Mouse (Mus musculus): ENCODE measurements around the gene Cnot8. TPM values are rescaled to one million over a fixed set of nuclear protein-coding genes. Genes with fewer than 3 reads are reported as not detected.

Cnot8 gene
- polyA plus RNA-seq, 1 experiment from 2014 or later = 26.2 TPM

DNA sequence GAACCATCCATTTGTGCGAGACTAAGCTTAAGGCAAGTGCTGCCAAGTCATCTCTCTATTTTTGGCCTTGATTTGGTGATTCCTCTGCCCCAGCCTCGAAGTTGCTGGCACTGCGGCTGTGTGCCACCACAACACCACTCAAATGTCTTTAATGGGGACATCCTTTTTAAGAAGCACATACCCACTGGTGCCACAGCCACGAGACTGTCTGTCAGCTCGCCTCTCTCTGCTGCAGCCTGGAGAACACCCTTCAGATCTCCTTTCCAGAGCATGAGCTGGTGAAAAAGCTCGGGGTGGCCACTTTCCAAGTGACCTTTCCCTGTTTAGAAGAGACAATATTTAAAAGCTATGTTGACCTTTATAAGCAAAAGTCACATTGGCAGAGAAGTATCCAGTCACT is 32.7 kb downstream of the Cnot8 start:
- DNase-seq (no peak), ATAC-seq (no peak)
- Histone ChIP-seq H3K9ac (replicated peaks) (no peak overlapping the region), H3K4me3 (ENCODE audit: low read depth, low read length) (no peak overlapping the region), H3K4me2 (ENCODE audit: low read depth, low read length) (no peak overlapping the region), H3K36me3 (replicated peaks; ENCODE audit: insufficient read depth, low read length) (peaks cover 59% of the 10 kb centered on the region), H3K27ac (ENCODE audit: low read depth) (no peak overlapping the region), H3K4me1 (ENCODE audit: insufficient read depth) (no peaks in the 10 kb centered on the region), H3K27me3 (ENCODE audit: insufficient read depth, low read length) (no peaks in the 10 kb centered on the region), H3K9me3 (ENCODE audit: low read length) (no peaks in the 10 kb centered on the region)
- WGBS (ENCODE audit: insufficient replicate concordance) = 75% methylated on average over 6 of the region's 6 CpGs
- TF ChIP-seq CTCF (IDR thresholded peaks at IDR 0.05; ENCODE audit: low read depth) = no peak
- no peak for TF ChIP-seq EP300 (IDR thresholded peaks at IDR 0.05; ENCODE audit: low read depth)

DNA sequence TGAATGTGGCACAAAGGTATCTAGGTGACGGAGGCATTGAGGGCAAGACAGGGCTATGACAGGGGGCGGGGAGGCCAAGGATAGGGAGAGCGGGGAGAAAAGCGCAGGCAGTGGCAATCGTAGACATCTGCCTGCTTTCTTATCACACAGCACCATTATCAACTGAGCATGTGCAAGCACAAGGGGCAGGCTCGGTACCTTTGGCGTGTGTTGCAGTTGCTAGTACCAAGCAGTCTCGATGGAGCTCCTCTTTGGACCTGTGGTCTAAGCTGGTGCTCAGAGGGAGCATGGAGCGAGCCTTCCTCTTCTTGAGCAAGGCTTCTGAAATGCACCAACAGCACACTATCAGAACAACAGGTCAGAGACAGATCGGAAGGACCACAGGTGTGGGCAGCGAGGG is 34.9 kb downstream of the Cnot8 start:
- Histone ChIP-seq H3K9me3 (ENCODE audit: low read length) (no peaks in the 10 kb centered on the region), H3K4me1 (ENCODE audit: insufficient read depth) (no peaks in the 10 kb centered on the region), H3K27me3 (ENCODE audit: insufficient read depth, low read length) (no peaks in the 10 kb centered on the region), H3K27ac (ENCODE audit: low read depth) (no peak overlapping the region), H3K4me2 (ENCODE audit: low read depth, low read length) (no peak overlapping the region), H3K36me3 (replicated peaks; ENCODE audit: insufficient read depth, low read length) (peaks cover 63% of the 10 kb centered on the region), H3K9ac (replicated peaks) (no peak overlapping the region), H3K4me3 (ENCODE audit: low read depth, low read length) (no peak overlapping the region)
- ATAC-seq = no peak
- 74% methylated on average over 11 of the region's 11 CpGs for WGBS (ENCODE audit: insufficient replicate concordance)
- TF ChIP-seq EP300 (IDR thresholded peaks at IDR 0.05; ENCODE audit: low read depth) (no peak), CTCF (IDR thresholded peaks at IDR 0.05; ENCODE audit: low read depth) (no peak)
- DNase-seq = no peak

DNA sequence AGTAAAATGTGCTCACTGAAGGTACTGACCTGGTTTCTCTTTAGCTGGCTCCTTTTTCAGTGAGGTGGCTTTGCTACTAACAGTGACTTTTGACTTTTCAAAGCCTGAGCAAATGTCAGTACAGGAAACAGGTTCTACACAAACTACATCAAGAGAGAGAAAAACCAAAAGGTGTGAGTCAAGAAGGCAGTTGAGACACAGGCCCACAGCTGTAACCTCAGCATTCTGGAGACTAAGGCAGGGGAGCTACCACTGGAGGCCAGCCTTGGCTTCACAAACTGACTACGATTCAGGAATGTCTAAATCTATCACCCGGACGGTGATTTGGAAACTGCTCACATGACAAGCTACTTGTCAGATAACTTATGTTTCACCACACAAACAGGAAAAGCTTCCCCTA is 35.5 kb downstream of the Cnot8 start:
- no peak for DNase-seq
- peaks cover 66% of the 10 kb centered on the region for H3K36me3 ChIP-seq (replicated peaks; ENCODE audit: insufficient read depth, low read length)
- WGBS (ENCODE audit: insufficient replicate concordance) = 69% methylated on average over 3 of the region's 3 CpGs

DNA sequence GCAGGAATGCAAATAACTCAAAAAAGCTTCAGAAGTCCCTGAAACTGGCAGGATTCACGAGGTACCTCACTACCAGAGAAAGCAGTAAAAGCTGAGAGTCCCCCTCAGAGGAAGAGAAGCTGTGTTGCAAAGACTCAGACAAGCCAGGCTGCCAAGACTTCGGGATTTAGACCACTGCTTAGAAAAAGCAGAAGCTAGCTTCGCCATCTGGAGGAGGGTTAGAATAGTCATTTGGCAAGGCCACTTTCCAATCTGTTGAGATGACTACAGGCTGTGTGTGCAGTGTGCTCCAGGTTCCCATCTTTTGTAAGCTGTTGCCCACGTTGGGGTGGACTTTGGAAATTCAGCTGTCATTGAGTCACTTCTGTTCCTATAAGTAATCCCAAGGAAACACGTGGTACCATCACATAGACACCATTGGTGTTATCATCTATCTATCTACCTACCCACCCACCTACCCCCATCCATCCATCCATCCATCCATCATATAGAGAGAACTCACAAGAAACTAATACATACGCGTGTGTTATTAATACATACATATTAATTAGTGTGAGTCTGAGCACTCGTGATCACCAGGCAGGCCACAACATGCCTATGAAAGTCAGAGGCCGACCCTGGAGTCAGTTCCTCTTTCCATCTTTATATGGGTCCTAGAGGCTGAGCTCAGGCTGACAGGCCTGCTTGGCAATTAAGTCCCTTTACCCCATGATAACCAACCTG is 39.9 kb downstream of the Cnot8 start:
- 72% methylated on average over 9 of the region's 9 CpGs for WGBS (ENCODE audit: insufficient replicate concordance)
- Histone ChIP-seq H3K9me3 (ENCODE audit: low read length) (no peaks in the 10 kb centered on the region), H3K27me3 (ENCODE audit: insufficient read depth, low read length) (no peaks in the 10 kb centered on the region), H3K36me3 (replicated peaks; ENCODE audit: insufficient read depth, low read length) (peaks cover 70% of the 10 kb centered on the region), H3K4me2 (ENCODE audit: low read depth, low read length) (no peak overlapping the region), H3K4me1 (ENCODE audit: insufficient read depth) (no peaks in the 10 kb centered on the region), H3K27ac (ENCODE audit: low read depth) (no peak overlapping the region), H3K9ac (replicated peaks) (no peak overlapping the region), H3K4me3 (ENCODE audit: low read depth, low read length) (no peak overlapping the region)
- ATAC-seq (no peak), DNase-seq (no peak)
- no peak for TF ChIP-seq EP300 (IDR thresholded peaks at IDR 0.05; ENCODE audit: low read depth)
- no peak for TF ChIP-seq CTCF (IDR thresholded peaks at IDR 0.05; ENCODE audit: low read depth)

More for the DNA sequence above, 35.5 kb downstream of the Cnot8 start:
- Histone ChIP-seq H3K4me3 (ENCODE audit: low read depth, low read length) (no peak overlapping the region), H3K9me3 (ENCODE audit: low read length) (no peaks in the 10 kb centered on the region), H3K9ac (replicated peaks) (no peak overlapping the region), H3K27me3 (ENCODE audit: insufficient read depth, low read length) (no peaks in the 10 kb centered on the region), H3K4me2 (ENCODE audit: low read depth, low read length) (no peak overlapping the region), H3K4me1 (ENCODE audit: insufficient read depth) (no peaks in the 10 kb centered on the region), H3K27ac (ENCODE audit: low read depth) (no peak overlapping the region)
- ATAC-seq = no peak
- TF ChIP-seq CTCF (IDR thresholded peaks at IDR 0.05; ENCODE audit: low read depth) (no peak), EP300 (IDR thresholded peaks at IDR 0.05; ENCODE audit: low read depth) (no peak)

DNA sequence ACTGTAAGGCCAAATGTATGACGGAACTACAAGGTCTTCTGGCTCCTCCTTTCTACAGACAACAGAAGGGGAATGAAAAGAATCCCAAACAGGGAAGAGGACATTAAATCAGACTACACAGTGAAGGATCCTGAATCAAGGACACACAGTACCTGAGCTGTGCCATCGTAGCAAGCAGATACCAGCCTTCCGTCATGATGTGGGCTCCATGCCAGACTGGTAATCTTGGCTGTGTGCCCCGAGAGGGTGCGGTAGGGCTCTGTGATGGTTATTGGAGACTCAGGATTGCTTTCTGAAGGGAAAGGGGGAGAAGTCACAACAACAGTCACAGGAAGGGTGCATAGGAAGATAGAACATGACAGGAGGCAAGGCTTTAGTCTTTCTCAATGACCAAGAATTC is 42.3 kb downstream of the Cnot8 start:
- Histone ChIP-seq H3K4me3 (ENCODE audit: low read depth, low read length) (no peak overlapping the region), H3K9me3 (ENCODE audit: low read length) (no peaks in the 10 kb centered on the region), H3K4me2 (ENCODE audit: low read depth, low read length) (no peak overlapping the region), H3K27ac (ENCODE audit: low read depth) (no peak overlapping the region), H3K9ac (replicated peaks) (no peak overlapping the region), H3K27me3 (ENCODE audit: insufficient read depth, low read length) (no peaks in the 10 kb centered on the region), H3K36me3 (replicated peaks; ENCODE audit: insufficient read depth, low read length) (peaks cover 74% of the 10 kb centered on the region), H3K4me1 (ENCODE audit: insufficient read depth) (no peaks in the 10 kb centered on the region)
- DNase-seq = peak; percentile 40
- WGBS (ENCODE audit: insufficient replicate concordance) = 74% methylated on average over 5 of the region's 5 CpGs
- TF ChIP-seq EP300 (IDR thresholded peaks at IDR 0.05; ENCODE audit: low read depth) = no peak
- TF ChIP-seq CTCF (IDR thresholded peaks at IDR 0.05; ENCODE audit: low read depth) = no peak
- no peak for ATAC-seq

DNA sequence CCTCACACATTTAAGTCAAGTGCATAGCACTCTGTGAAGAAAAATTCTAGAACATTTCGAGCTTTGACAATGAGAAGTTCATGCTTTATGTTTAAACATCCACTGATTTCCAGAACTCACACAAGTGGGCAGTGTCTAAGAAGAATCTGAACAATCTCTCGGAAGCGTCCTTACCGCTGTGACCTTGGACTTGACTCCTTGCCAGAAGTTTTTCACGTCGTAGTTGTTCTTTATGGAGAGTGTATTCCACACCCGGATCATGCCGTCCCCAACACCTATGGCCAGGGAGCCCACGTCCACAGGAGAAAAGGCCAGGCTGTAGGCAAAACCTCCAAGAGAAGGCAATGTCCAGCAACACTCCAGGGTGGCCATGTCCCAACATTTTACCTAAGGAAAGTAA is 51.5 kb downstream of the Cnot8 start:
- Histone ChIP-seq H3K9ac (replicated peaks) (no peak overlapping the region), H3K9me3 (ENCODE audit: low read length) (no peaks in the 10 kb centered on the region), H3K4me2 (ENCODE audit: low read depth, low read length) (no peak overlapping the region), H3K27me3 (ENCODE audit: insufficient read depth, low read length) (no peaks in the 10 kb centered on the region), H3K4me1 (ENCODE audit: insufficient read depth) (no peaks in the 10 kb centered on the region), H3K36me3 (replicated peaks; ENCODE audit: insufficient read depth, low read length) (peaks cover 54% of the 10 kb centered on the region), H3K27ac (ENCODE audit: low read depth) (no peak overlapping the region), H3K4me3 (ENCODE audit: low read depth, low read length) (no peak overlapping the region)
- DNase-seq (no peak), ATAC-seq (no peak)
- whole genome bisulfite sequencing (ENCODE audit: insufficient replicate concordance) = 89% methylated on average over 9 of the region's 9 CpGs
- TF ChIP-seq CTCF (IDR thresholded peaks at IDR 0.05; ENCODE audit: low read depth) = no peak

Measured in liver, postnatal 0 days (tissue).